Mouse (Mus musculus): ENCODE results near the gene Mgat2.

Mgat2 gene

GRCm38 (mm10) chr12:69214393-69214792, 30.4 kb downstream of the Mgat2 start:
- no peak for DNase-seq

GRCm38 (mm10) chr12:69215000-69215785, 31.2 kb downstream of the Mgat2 start:
- DNase-seq = no peak

- DNase-seq = no peak
Measured at GRCm38 (mm10) chr12:69216587-69216986, 32.6 kb downstream of the Mgat2 start.

- no peak for DNase-seq
Measured at GRCm38 (mm10) chr12:69220613-69221277, 36.8 kb downstream of the Mgat2 start.

GRCm38 (mm10) chr12:69227776-69228466, 44.0 kb downstream of the Mgat2 start, which contains the start of gene Pole2:
Gene Pole2 (minus strand): TSS chr12:69228195.
- peak; percentile 91 to 93 for DNase-seq

- DNase-seq = peak; percentile 68 to 69
Measured at GRCm38 (mm10) chr12:69229251-69229650, 45.3 kb downstream of the Mgat2 start.

- DNase-seq = no peak
Measured at GRCm38 (mm10) chr12:69235782-69236181, 51.8 kb downstream of the Mgat2 start.
